Mouse (Mus musculus) lung, embryonic 15.5 days (tissue): Measurements from ENCODE around the gene Ptgis. TPM values are rescaled to one million over a fixed set of nuclear protein-coding genes. Genes with fewer than 3 reads are reported as not detected.
A peak's percentile ranks its signal among the peaks of the same experiment; 100 is the strongest.

Experiments
- ATAC-seq: fragments of 200-750 bp; cut with Nextera tagmentation; 2 replicates; pipeline ENCODE4 v1.8.0; 2017; ENCODE audit warnings: moderate number of reproducible peaks, borderline replicate concordance; ENCODE audit not compliant: low FRiP score, low TSS enrichment; ENCODE audit errors: extremely low read depth
- H3K27ac ChIP-seq: fragments of 300-500 bp; sonication (generic); 2 replicates; pipeline ENCODE4 v1.5.1; 2015; ENCODE audit warnings: moderate library complexity, mild to moderate bottlenecking, inconsistent platforms
- H3K27me3 ChIP-seq: fragments of 300-500 bp; sonication (generic); 2 replicates; pipeline ENCODE4 v1.6.1; 2015; ENCODE audit warnings: inconsistent platforms
- H3K36me3 ChIP-seq: fragments of 300-500 bp; sonication (generic); 2 replicates; pipeline ENCODE4 v1.6.1; 2015; ENCODE audit warnings: inconsistent platforms
- H3K4me1 ChIP-seq: fragments of 300-500 bp; sonication (generic); 2 replicates; pipeline ENCODE4 v1.6.1; 2015; ENCODE audit warnings: inconsistent platforms
- H3K4me2 ChIP-seq: fragments of 300-500 bp; sonication (generic); 2 replicates; pipeline ENCODE4 v1.6.1; 2015; ENCODE audit warnings: inconsistent platforms, mild to moderate bottlenecking, moderate library complexity
- H3K4me3 ChIP-seq: fragments of 300-500 bp; sonication (generic); 2 replicates; pipeline ENCODE4 v1.5.1; 2015; ENCODE audit warnings: mild to moderate bottlenecking, inconsistent platforms
- H3K9ac ChIP-seq: fragments of 300-500 bp; sonication (generic); 2 replicates; pipeline ENCODE4 v1.6.1; 2015; ENCODE audit warnings: inconsistent platforms
- H3K9me3 ChIP-seq: fragments of 300-500 bp; sonication (generic); 2 replicates; pipeline ENCODE4 v1.6.1; 2016; ENCODE audit warnings: inconsistent platforms
- WGBS: fragments of 180-500 bp; shearing (Covaris S2); methylation state at CpG from one replicate; pipeline ENCODE4 v1.1.7; 2015; 5-methylcytosine and 5-hydroxymethylcytosine counted together
- polyA plus RNA-seq: library from polyadenylated mRNA; unstranded; fragments of >200 nt; fragmentation: Nextera tagmentation; extraction: Ambion mirVana; gene quantifications from 2 replicates; pipeline ENCODE4 v1.2.1, GENCODE M21; 2015

Gene Ptgis
- polyA plus RNA-seq, 1 experiment from 2014 or later: 14.5 TPM

DNA sequence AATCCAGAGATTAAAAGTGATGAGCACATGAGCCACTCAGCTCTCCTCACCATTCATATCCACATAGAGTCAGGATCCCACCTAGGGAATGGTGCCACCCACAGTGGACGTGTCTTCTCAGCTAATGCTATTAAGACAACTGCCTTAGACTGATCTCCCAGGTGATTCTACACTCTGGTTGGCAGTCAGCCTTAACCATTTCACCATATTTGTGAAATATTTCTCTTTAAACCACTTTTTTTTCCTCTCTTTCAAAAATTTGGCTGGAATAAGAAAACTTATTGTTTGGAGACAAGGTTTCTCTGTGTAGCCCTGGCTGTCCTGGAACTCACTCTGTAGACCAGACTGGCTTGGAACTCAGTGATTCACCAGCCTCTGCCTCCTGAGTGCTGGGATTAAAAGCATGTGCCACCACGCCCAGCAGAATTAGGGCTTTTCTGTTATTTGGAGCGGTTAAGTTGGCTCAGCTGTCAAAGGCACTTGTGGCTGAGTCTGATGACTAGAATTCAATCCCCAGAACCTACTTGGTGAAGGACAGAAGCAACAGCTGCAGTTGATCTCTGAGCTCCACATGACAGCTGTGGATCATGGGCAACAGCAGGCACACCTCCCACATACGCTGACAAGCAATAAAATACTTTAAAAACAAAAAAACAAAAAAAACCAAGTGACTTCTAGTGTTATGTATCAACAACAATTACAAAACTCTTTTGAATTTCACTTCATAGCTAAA, 3.6 kb upstream of the Ptgis start:
- no peak overlapping the region for H3K9ac ChIP-seq
- ATAC-seq: no peak
- H3K9me3 ChIP-seq: no peaks in the 10 kb centered on the region
- no peaks in the 10 kb centered on the region for H3K36me3 ChIP-seq
- H3K4me3 ChIP-seq: no peak overlapping the region
- H3K4me2 ChIP-seq: no peak overlapping the region
- WGBS: 78% methylated on average over 4 of the region's 4 CpGs
- H3K4me1 ChIP-seq: peaks cover 20% of the 10 kb centered on the region
- no peaks in the 10 kb centered on the region for H3K27me3 ChIP-seq
- no peak overlapping the region for H3K27ac ChIP-seq

DNA sequence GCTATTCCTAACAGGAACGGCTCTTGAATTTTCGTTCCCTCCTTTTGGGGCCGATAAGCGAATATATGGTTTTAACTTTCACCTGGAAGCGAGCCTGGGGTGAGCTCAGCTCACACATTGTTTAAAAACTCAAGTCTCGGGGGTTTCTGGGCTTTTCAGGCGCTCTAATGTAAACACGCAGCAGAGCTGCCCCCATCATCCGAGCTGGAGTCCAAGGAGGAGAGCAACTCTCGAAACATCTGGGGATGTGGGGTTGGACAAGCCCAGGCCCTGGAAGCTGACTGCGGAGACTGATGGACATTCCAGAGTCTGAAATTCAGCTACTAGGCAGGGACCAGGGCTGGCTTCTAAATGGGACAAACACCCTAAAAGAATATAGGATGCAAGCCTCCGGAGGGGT, 1.1 kb downstream of the Ptgis start:
- H3K27me3 ChIP-seq: peaks cover 4% of the 10 kb centered on the region; the same call in 1 of the 2 replicates
- H3K4me1 ChIP-seq: peaks cover 22% of the 10 kb centered on the region
- H3K4me3 ChIP-seq: peak overlapping the region; percentile 52
- H3K9me3 ChIP-seq: no peaks in the 10 kb centered on the region
- H3K36me3 ChIP-seq: no peaks in the 10 kb centered on the region
- 6% methylated on average over 12 of the region's 12 CpGs for WGBS
- H3K9ac ChIP-seq: no peak overlapping the region
- ATAC-seq: no peak
- no peak overlapping the region for H3K27ac ChIP-seq
- H3K4me2 ChIP-seq: peak overlapping the region; percentile 90

DNA sequence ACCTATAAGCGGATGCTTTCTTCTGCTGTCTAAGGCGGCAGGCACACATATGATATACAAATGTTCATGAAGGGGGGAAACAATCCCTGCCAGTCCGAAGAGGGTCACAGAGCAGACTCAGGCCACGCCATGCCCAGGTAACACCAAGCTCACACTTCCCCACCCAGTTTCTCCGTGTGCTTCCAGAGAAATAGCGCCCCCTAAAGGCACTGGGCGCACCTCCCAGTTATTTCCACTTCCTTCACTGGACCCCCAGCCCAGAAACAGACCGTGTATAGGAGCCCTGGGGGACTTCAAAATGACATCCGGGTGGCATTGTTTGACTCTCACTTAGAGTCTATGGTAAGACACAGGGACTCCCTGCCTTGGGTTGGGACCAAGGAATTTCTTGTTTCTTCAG, 3.2 kb downstream of the Ptgis start:
- ATAC-seq: no peak
- Histone ChIP-seq H3K4me2 (no peak overlapping the region), H3K9me3 (no peaks in the 10 kb centered on the region), H3K9ac (no peak overlapping the region), H3K4me1 (peaks cover 36% of the 10 kb centered on the region), H3K27ac (no peak overlapping the region), H3K36me3 (no peaks in the 10 kb centered on the region), H3K27me3 (peaks cover 4% of the 10 kb centered on the region; the same call in 1 of the 2 replicates), H3K4me3 (no peak overlapping the region)
- 76% methylated on average over 9 of the region's 9 CpGs for WGBS

DNA sequence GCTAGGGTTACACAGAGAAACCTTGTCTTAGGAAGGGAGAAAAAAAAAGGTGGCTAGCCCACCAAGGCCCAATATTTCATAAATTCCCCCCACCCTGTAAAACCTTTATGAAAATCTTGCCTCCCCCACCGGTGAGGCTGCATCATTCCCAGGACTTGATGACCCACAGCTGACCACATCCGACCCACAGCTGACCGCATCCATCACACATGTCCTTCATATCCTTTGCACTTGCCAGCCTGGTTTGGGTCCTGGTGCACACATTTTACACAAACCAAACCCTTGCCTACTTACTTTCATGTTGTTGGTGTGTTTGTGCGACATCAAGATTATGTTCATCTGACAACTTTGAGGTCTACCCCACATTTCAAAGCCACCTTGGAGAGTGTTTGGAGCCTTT, 4.2 kb downstream of the Ptgis start:
- no peak for ATAC-seq
- Histone ChIP-seq H3K36me3 (no peaks in the 10 kb centered on the region), H3K9me3 (no peaks in the 10 kb centered on the region), H3K27ac (no peak overlapping the region), H3K9ac (no peak overlapping the region), H3K4me2 (no peak overlapping the region), H3K4me3 (no peak overlapping the region), H3K27me3 (peaks cover 4% of the 10 kb centered on the region; the same call in 1 of the 2 replicates), H3K4me1 (peaks cover 44% of the 10 kb centered on the region)
- 92% methylated on average over 4 of the region's 4 CpGs for WGBS

DNA sequence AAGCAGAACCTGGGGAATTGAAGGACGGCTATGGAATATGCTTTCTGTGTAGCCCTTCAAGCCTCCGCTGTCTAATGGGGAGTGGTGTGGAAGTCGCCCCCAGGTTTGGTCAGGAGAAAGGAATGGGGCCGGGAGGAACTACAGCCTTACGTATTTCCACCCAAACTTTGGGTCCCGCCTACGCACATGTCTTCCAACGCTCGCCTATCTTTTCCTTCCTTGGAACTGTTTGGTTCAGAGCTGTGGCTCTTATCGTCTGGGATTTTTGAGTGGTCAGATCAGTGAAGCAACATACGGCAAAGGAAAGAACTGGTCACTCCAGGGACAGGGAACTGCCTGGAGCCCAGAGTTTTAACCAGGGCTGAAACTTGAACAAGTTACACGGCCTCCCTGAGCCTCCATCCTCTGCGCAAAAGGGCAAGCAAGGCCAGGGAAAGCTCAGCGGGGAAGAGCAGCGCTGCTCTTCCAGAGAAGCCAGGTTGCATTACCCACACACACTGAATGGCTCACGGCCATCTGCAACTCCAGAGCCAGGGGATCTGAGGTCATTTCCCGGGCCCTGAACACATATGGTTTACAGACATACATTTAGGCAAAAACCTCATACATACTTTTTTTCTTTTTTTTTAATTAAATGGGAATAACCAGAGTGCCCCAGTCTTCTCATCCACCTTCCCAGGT, 4.9 kb downstream of the Ptgis start:
- H3K4me2 ChIP-seq: no peak overlapping the region
- peaks cover 38% of the 10 kb centered on the region for H3K4me1 ChIP-seq
- no peak overlapping the region for H3K9ac ChIP-seq
- H3K27ac ChIP-seq: no peak overlapping the region
- no peak overlapping the region for H3K4me3 ChIP-seq
- no peaks in the 10 kb centered on the region for H3K9me3 ChIP-seq
- 55% methylated on average over 17 of the region's 17 CpGs for WGBS
- peaks cover 4% of the 10 kb centered on the region; the same call in 1 of the 2 replicates for H3K27me3 ChIP-seq
- no peaks in the 10 kb centered on the region for H3K36me3 ChIP-seq
- ATAC-seq: no peak

DNA sequence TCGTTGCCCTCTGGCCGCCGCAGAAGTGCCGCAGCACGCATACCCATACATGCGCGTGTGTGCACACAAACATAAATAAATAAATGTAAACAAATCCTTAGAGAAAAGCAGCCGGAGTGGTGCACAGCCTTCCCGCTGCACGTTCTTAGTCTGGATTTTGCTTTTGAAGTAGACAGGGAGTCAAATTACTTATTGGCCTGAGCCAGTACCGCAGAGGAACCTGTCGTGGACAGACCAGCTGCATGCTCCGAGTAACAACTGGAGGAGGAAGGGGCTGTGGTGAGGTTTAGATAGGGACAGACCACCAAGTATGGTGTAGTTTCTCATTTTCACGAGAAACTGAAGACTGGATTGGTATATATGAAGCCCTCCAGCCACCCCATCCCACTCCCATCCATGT, 6.6 kb downstream of the Ptgis start:
- H3K27ac ChIP-seq: no peak overlapping the region
- no peak for ATAC-seq
- H3K36me3 ChIP-seq: no peaks in the 10 kb centered on the region
- H3K4me3 ChIP-seq: no peak overlapping the region
- H3K4me2 ChIP-seq: no peak overlapping the region
- H3K27me3 ChIP-seq: peaks cover 3% of the 10 kb centered on the region; the same call in 1 of the 2 replicates
- H3K4me1 ChIP-seq: peaks cover 22% of the 10 kb centered on the region
- 21% methylated on average over 14 of the region's 14 CpGs for WGBS
- H3K9me3 ChIP-seq: no peaks in the 10 kb centered on the region
- no peak overlapping the region for H3K9ac ChIP-seq

DNA sequence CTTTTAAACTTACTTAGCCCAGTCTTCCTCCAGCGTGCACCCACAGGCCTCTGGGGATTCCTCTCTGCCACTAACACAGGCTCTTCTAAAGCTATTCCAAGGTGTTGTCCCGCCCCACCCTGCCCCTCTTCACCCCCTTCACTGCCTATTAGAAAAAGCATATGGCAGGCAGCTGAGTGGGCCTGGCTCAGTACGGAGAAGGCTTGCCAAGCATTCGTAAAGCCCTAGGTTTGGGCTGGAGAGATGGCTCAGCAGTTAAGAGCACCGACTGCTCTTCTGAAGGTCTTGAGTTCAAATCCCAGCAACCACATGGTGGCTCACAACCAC, 7.4 kb downstream of the Ptgis start:
- H3K36me3 ChIP-seq: no peaks in the 10 kb centered on the region
- 75% methylated on average over 5 of the region's 5 CpGs for WGBS
- no peak overlapping the region for H3K4me3 ChIP-seq
- H3K4me2 ChIP-seq: no peak overlapping the region
- H3K27me3 ChIP-seq: no peaks in the 10 kb centered on the region
- no peak overlapping the region for H3K27ac ChIP-seq
- ATAC-seq: no peak
- H3K4me1 ChIP-seq: peaks cover 22% of the 10 kb centered on the region
- no peak overlapping the region for H3K9ac ChIP-seq
- no peaks in the 10 kb centered on the region for H3K9me3 ChIP-seq

DNA sequence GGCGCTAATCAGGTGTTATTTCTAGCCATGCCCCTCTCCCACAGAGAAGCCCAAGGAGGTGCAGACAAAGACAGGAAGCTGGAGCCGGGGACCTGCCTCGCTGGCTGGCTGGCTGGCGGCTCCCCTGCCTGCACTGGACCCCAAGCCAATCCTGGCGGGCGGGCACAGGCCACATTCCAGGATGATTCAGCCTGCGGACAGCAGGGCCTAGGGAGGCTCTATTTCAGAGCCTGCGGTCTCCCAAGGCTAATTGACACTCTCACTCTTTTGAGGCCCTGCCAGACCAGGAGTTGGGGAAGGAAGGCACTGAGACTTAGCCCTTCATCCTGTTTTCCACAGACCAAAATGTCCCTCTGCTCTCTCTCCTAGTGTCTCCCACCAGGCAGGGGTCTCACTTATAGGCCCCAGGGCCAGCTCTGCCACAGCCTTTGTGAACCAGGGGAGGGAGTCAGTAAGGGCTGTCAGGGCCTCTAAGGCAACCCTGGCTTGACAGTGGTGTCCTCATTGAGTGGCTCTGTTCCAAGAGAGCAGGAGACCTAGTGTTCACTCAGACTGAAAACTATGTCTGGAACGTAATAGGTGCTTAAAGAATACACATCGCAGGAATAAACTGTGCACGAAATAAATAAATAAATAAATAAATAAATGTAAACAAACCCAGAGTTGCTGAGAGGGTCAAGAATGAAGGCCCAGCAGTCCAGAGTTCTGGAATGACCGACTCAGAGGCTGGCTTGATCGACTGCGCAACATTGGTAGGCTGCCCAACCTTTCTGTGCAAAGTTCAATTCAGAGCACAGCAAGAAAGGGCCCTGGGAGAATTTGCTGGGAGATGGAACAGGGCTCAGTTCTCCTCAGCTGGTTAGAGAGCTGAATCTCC, 8.0 kb downstream of the Ptgis start:
- WGBS: 54% methylated on average over 14 of the region's 14 CpGs
- H3K4me2 ChIP-seq: no peak overlapping the region
- H3K27ac ChIP-seq: peak overlapping the region; percentile 66
- H3K9ac ChIP-seq: no peak overlapping the region
- no peaks in the 10 kb centered on the region for H3K9me3 ChIP-seq
- H3K4me3 ChIP-seq: no peak overlapping the region
- no peaks in the 10 kb centered on the region for H3K36me3 ChIP-seq
- no peak for ATAC-seq
- peaks cover 22% of the 10 kb centered on the region for H3K4me1 ChIP-seq
- H3K27me3 ChIP-seq: no peaks in the 10 kb centered on the region

DNA sequence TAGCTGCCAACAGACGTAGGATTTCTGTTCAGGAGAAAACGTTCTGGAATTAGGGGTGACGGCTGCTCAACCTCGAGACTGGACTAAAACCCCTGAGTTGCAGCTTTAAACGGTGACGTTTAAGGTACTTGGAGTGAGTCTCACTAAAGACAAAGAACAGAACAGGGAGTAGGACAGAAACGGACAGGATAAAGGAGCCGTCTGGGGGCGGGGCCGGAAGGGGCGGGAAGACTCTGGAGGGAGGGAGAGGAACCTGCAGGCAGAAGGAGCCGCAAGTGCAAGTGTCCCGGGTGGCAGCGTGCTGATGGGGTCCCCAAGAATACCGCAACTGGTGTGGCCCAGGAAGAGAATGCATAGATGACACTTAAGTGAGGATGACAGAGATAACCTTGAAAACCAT, 9.8 kb downstream of the Ptgis start:
- no peak overlapping the region for H3K4me3 ChIP-seq
- no peaks in the 10 kb centered on the region for H3K27me3 ChIP-seq
- H3K36me3 ChIP-seq: no peaks in the 10 kb centered on the region
- no peak overlapping the region; the same call in 1 of the 2 replicates for H3K27ac ChIP-seq
- no peaks in the 10 kb centered on the region for H3K9me3 ChIP-seq
- peak overlapping the region; percentile 46 for H3K4me2 ChIP-seq
- WGBS: 18% methylated on average over 15 of the region's 15 CpGs
- peaks cover 22% of the 10 kb centered on the region for H3K4me1 ChIP-seq
- no peak overlapping the region for H3K9ac ChIP-seq
- no peak for ATAC-seq

DNA sequence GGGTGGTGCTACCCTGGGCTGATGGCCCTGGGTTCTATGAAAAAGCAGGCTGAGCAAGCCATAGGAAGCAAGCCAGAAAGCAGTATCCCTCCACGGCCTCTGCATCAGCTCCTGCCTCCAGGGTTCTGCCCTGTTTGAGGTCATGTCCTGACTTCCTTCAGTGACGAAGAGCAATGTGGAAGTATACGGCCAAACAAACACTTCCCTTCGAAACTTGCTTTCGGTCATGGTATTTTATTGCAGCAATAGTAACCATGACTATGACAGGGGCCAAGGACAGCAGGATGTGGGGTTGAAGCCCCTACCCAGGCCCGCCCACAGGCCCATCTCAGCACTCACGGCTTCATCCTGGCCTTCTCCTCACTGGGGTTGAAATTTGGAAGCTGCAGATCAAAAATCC, 15.5 kb downstream of the Ptgis start:
- H3K36me3 ChIP-seq: no peaks in the 10 kb centered on the region
- WGBS: 66% methylated on average over 7 of the region's 7 CpGs

DNA sequence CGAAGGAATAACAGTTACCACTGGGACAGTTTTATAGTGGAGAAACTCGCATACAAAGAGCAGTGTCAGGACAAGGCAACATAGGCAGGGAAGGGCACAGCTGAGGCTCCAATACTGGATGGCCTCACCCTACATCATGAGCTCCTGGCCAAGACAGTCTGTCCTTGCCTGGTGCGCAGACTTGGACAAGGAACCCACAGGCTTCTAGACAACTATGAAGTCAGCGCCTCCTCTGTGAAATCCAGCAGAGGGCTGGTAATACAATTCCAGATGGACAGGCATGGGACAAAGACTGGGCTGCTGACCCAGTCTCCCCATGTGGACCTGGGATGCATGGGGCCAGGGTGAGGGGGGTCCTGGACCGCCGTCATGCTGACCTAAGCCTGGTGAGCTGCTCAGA, 16.2 kb downstream of the Ptgis start:
- Histone ChIP-seq H3K27me3 (no peaks in the 10 kb centered on the region), H3K4me1 (no peaks in the 10 kb centered on the region), H3K36me3 (no peaks in the 10 kb centered on the region), H3K4me2 (no peak overlapping the region), H3K27ac (no peak overlapping the region), H3K9me3 (no peaks in the 10 kb centered on the region), H3K4me3 (no peak overlapping the region), H3K9ac (no peak overlapping the region)
- ATAC-seq: no peak
- WGBS: 86% methylated on average over 6 of the region's 6 CpGs

More for the DNA sequence above, 15.5 kb downstream of the Ptgis start:
- no peak overlapping the region for H3K9ac ChIP-seq
- no peak for ATAC-seq
- H3K4me2 ChIP-seq: no peak overlapping the region
- no peaks in the 10 kb centered on the region for H3K27me3 ChIP-seq
- no peaks in the 10 kb centered on the region for H3K9me3 ChIP-seq
- H3K27ac ChIP-seq: no peak overlapping the region
- H3K4me3 ChIP-seq: no peak overlapping the region
- no peaks in the 10 kb centered on the region for H3K4me1 ChIP-seq

DNA sequence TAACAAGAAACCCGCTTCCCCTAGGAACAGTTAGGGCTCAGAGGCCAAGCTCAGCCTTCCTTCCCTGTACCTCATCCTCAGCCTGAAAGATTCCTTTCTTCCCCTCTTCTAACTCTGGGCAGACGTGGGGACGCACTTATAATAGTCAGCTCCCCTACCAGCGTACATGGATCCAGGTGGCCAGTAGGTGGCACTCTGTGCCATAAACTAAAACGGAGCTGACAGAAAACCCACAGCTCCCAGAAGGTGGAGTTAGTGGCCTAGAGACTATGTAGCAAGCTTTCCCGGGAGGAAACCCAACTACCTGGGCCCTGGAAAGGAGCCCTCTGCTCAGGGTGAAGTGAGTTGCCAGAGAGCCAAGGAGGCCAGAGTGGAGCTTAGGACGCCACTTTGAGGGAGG, 18.3 kb downstream of the Ptgis start:
- 18% methylated on average over 7 of the region's 7 CpGs for WGBS

More for the DNA sequence above, 18.3 kb downstream of the Ptgis start:
- no peak for ATAC-seq
- no peak overlapping the region for H3K4me3 ChIP-seq
- no peaks in the 10 kb centered on the region for H3K27me3 ChIP-seq
- no peaks in the 10 kb centered on the region for H3K9me3 ChIP-seq
- H3K4me1 ChIP-seq: no peaks in the 10 kb centered on the region
- H3K4me2 ChIP-seq: no peak overlapping the region
- no peak overlapping the region for H3K9ac ChIP-seq
- H3K36me3 ChIP-seq: no peaks in the 10 kb centered on the region
- no peak overlapping the region for H3K27ac ChIP-seq
